Mouse (Mus musculus) CH12.LX (cell line): ENCODE data around the gene Npffr2. TPM values are rescaled to one million over a fixed set of nuclear protein-coding genes. Genes with fewer than 3 reads are reported as not detected.

Experiments
- DNase-seq: peaks from one replicate; pipeline ENCODE4 v3.0.0-alpha.2; 2013; ENCODE audit errors: extremely low read depth
- H3K27ac ChIP-seq: 2 replicates; pipeline ENCODE4 v1.5.1; 2012; ENCODE audit warnings: low read depth, mild to moderate bottlenecking, control low read depth, moderate library complexity; ENCODE audit not compliant: insufficient read depth
- H3K27me3 ChIP-seq: replicated peaks from 2 replicates; pipeline ENCODE3; 2012; ENCODE audit warnings: inconsistent platforms
- H3K36me3 ChIP-seq, 2 experiments: replicated peaks in 1 of 2; 2 replicates each; pipeline versions ENCODE3 to v1.6.1; 2012; ENCODE audit warnings: inconsistent platforms in 1 of 2, low read length in 1 of 2, mild to moderate bottlenecking in 1 of 2, mixed read lengths in 1 of 2, moderate library complexity in 1 of 2; ENCODE audit not compliant: control insufficient read depth in 1 of 2, insufficient read depth in 1 of 2
- H3K4me1 ChIP-seq, 2 experiments: 2 replicates each; pipeline ENCODE4 v1.6.1; 2012; ENCODE audit warnings: inconsistent platforms in 1 of 2, moderate library complexity in 1 of 2; ENCODE audit not compliant: insufficient read depth in 2 of 2, control insufficient read depth in 1 of 2
- H3K4me2 ChIP-seq: 2 replicates; pipeline ENCODE4 v1.6.1; 2012; ENCODE audit warnings: low read depth, mild to moderate bottlenecking, control low read depth; ENCODE audit not compliant: poor library complexity, insufficient read depth, severe bottlenecking
- H3K4me3 ChIP-seq, 3 experiments: fragments of 150-350 bp in 1 of 3; sonication (generic) in 1 of 3; replicated peaks in 1 of 3; 2 replicates each; pipeline versions ENCODE3 to v1.5.1; 2011 to 2012; ENCODE audit warnings: low read depth in 2 of 3, low read length in 2 of 3, mild to moderate bottlenecking in 2 of 3, moderate library complexity in 2 of 3, control low read depth in 1 of 3, improper control_type of control experiment in 1 of 3, inconsistent platforms in 1 of 3, mixed read lengths in 1 of 3; ENCODE audit not compliant: poor library complexity in 1 of 3
- H3K79me2 ChIP-seq: replicated peaks from 2 replicates; pipeline ENCODE4 v1.6.1; 2012; ENCODE audit warnings: mild to moderate bottlenecking, moderate library complexity; ENCODE audit not compliant: control insufficient read depth, poor library complexity, insufficient read depth, severe bottlenecking; ENCODE audit errors: extremely low read depth
- H3K9ac ChIP-seq: 2 replicates; pipeline ENCODE4 v1.6.1; 2012; ENCODE audit warnings: low read depth, mild to moderate bottlenecking, control low read depth, moderate library complexity; ENCODE audit not compliant: insufficient read depth
- H3K9me3 ChIP-seq: replicated peaks from 2 replicates; pipeline ENCODE3; 2012; ENCODE audit warnings: low read length, inconsistent platforms, mixed read lengths
- BHLHE40 ChIP-seq: IDR thresholded peaks from 2 replicates; pipeline ENCODE4 v1.6.1; 2011; ENCODE audit warnings: mild to moderate bottlenecking, low read depth, low read length, improper control_type of control experiment
- CHD1 ChIP-seq: IDR thresholded peaks from 2 replicates; pipeline ENCODE4 v1.6.1; 2012; ENCODE audit warnings: low read depth, low read length, improper control_type of control experiment, inconsistent platforms
- CTCF ChIP-seq, 2 experiments: IDR thresholded peaks in 1 of 2; conservative IDR thresholded peaks in 1 of 2; 2 replicates each; pipeline ENCODE4 v1.5.1; 2011 to 2012; ENCODE audit warnings: low read depth in 2 of 2, low read length in 2 of 2, improper control_type of control experiment in 1 of 2, inconsistent platforms in 1 of 2, mild to moderate bottlenecking in 1 of 2, moderate library complexity in 1 of 2
- E2F4 ChIP-seq: IDR thresholded peaks from 2 replicates; pipeline ENCODE4 v1.6.1; 2011; ENCODE audit warnings: low read depth, low read length, improper control_type of control experiment; ENCODE audit not compliant: insufficient replicate concordance
- ELF1 ChIP-seq: IDR thresholded peaks from 2 replicates; pipeline ENCODE4 v1.6.1; 2014; ENCODE audit warnings: low read depth, mild to moderate bottlenecking, inconsistent platforms, low read length, improper control_type of control experiment
- HCFC1 ChIP-seq: IDR thresholded peaks from 2 replicates; pipeline ENCODE4 v1.6.1; 2012; ENCODE audit warnings: low read depth, mild to moderate bottlenecking, inconsistent platforms, low read length, improper control_type of control experiment
- IRF4 ChIP-seq: IDR thresholded peaks from 2 replicates; pipeline ENCODE4 v1.6.1; 2014; ENCODE audit warnings: low read depth, mild to moderate bottlenecking, inconsistent platforms, low read length, improper control_type of control experiment
- JUN ChIP-seq: IDR thresholded peaks from 2 replicates; pipeline ENCODE4 v1.6.1; 2011; ENCODE audit warnings: low read depth, mild to moderate bottlenecking, low read length, improper control_type of control experiment, moderate library complexity; ENCODE audit not compliant: insufficient read depth
- JUND ChIP-seq: conservative IDR thresholded peaks from 2 replicates; pipeline ENCODE4 v1.6.1; 2011; ENCODE audit warnings: low read depth, low read length, improper control_type of control experiment
- MAFK ChIP-seq: IDR thresholded peaks from 2 replicates; pipeline ENCODE4 v1.6.1; 2011; ENCODE audit warnings: low read length, improper control_type of control experiment; ENCODE audit not compliant: insufficient replicate concordance
- MEF2A ChIP-seq: IDR thresholded peaks from 2 replicates; pipeline ENCODE4 v1.6.1; 2014; ENCODE audit warnings: low read depth, mild to moderate bottlenecking, inconsistent platforms, low read length, improper control_type of control experiment, borderline replicate concordance
- MXI1 ChIP-seq: IDR thresholded peaks from 2 replicates; pipeline ENCODE4 v1.6.1; 2011; ENCODE audit warnings: mild to moderate bottlenecking, low read depth, low read length, improper control_type of control experiment
- MYC ChIP-seq: IDR thresholded peaks from 2 replicates; pipeline ENCODE4 v1.6.1; 2011; ENCODE audit warnings: low read depth, mild to moderate bottlenecking, improper control_type of control experiment, low read length
- PAX5 ChIP-seq: IDR thresholded peaks from 2 replicates; pipeline ENCODE4 v1.6.1; 2012; ENCODE audit warnings: low read length, inconsistent platforms, mixed read lengths
- POLR2A ChIP-seq: IDR thresholded peaks from 2 replicates; pipeline ENCODE4 v1.6.1; 2011; ENCODE audit warnings: low read depth, mild to moderate bottlenecking, improper control_type of control experiment, low read length
- POLR2AphosphoS2 ChIP-seq: IDR thresholded peaks from 2 replicates; pipeline ENCODE4 v1.6.1; 2011; ENCODE audit warnings: low read depth, low read length, improper control_type of control experiment
- RAD21 ChIP-seq: IDR thresholded peaks from 2 replicates; pipeline ENCODE4 v1.6.1; 2011; ENCODE audit warnings: low read depth, mild to moderate bottlenecking, low read length, improper control_type of control experiment, moderate library complexity
- RCOR1 ChIP-seq: conservative IDR thresholded peaks from 2 replicates; pipeline ENCODE4 v1.6.1; 2012; ENCODE audit warnings: low read depth, mild to moderate bottlenecking, inconsistent platforms, low read length, improper control_type of control experiment
- SMC3 ChIP-seq: IDR thresholded peaks from 2 replicates; pipeline ENCODE4 v1.6.1; 2011; ENCODE audit warnings: low read depth, low read length, improper control_type of control experiment
- TBP ChIP-seq: conservative IDR thresholded peaks from 2 replicates; pipeline ENCODE4 v1.6.1; 2011; ENCODE audit warnings: low read depth, low read length, improper control_type of control experiment
- USF1 ChIP-seq: IDR thresholded peaks from 2 replicates; pipeline ENCODE4 v1.6.1; 2014; ENCODE audit warnings: low read depth, mild to moderate bottlenecking, inconsistent platforms, low read length, improper control_type of control experiment
- USF2 ChIP-seq: conservative IDR thresholded peaks from 2 replicates; pipeline ENCODE4 v1.6.1; 2011; ENCODE audit warnings: low read depth, low read length, improper control_type of control experiment
- ZC3H11A ChIP-seq: IDR thresholded peaks from 2 replicates; pipeline ENCODE4 v1.6.1; 2012; ENCODE audit warnings: low read depth, mild to moderate bottlenecking, inconsistent platforms, low read length, improper control_type of control experiment
- ZKSCAN1 ChIP-seq: IDR thresholded peaks from 2 replicates; pipeline ENCODE4 v1.6.1; 2012; ENCODE audit warnings: low read depth, inconsistent platforms, low read length, improper control_type of control experiment, borderline replicate concordance
- dilution Hi-C: fragments of 300-500 bp; cut with MboI; formaldehyde crosslinking; loops from 2 replicates; pipeline ENCODE4 v1.14.3; 2020; ENCODE audit warnings: low sequenced_read_pairs; ENCODE audit not compliant: extremely low pct_unique_long_range_greater_than_20kb, extremely low pct_ligation_motif_present
- in situ Hi-C: fragments of 300-500 bp; cut with MboI; formaldehyde crosslinking; loops from 3 replicates; pipeline ENCODE4 v1.14.3; 2019; ENCODE audit warnings: low sequenced_read_pairs, low pct_ligation_motif_present, low pct_unique_long_range_greater_than_20kb, mixed read lengths
- polyA plus RNA-seq: library from polyadenylated mRNA; unstranded; fragments of >175 nt; gene quantifications from 2 replicates; pipeline ENCODE4 v1.2.1, GENCODE M21; 2012; ENCODE audit warnings: low read depth; ENCODE audit not compliant: insufficient read length
- total RNA-seq, 2 experiments: library from RNA; depleted of rRNA; stranded (reverse); fragments of 300-350 nt in 1 of 2; fragments of >200 nt in 1 of 2; gene quantifications; 2 replicates each; pipeline ENCODE4 v1.2.3; 2012 to 2014

The Npffr2 gene
- total and polyA plus RNA-seq, 3 experiments = not detected

DNA sequence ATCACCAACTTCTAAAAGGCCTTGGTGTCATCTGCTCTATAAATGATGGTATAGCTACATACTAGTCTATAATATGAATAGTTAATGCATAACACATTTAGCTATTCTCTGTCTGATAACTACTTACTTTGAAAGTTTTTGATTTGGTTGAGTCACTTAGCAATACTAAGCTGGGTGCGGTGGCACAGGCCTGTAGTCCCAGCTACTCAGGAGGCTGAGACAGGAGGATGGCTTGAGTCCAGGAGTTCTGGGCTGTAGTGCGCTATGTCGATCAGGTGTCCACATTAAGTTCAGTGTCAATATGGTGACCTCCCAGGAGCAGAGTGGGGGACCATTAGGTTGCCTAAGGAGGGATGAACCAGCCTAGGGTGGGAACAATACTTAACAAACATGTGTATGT is 8.8 kb downstream of the Npffr2 start:
- in situ Hi-C loops = no loop called here
- Histone ChIP-seq H3K27ac (no peak overlapping the region), H3K79me2 (no peaks in the 10 kb centered on the region), H3K9ac (no peak overlapping the region), H3K4me1 (no peaks in the 10 kb centered on the region), H3K4me3 (no peak overlapping the region), H3K36me3 (no peaks in the 10 kb centered on the region), H3K9me3 (no peaks in the 10 kb centered on the region), H3K27me3 (no peaks in the 10 kb centered on the region), H3K4me2 (no peak overlapping the region)
- dilution Hi-C loops = no loop called here
- TF ChIP-seq ELF1 (no peak), HCFC1 (no peak), ZC3H11A (no peak), TBP (no peak), IRF4 (no peak), JUN (no peak), MXI1 (no peak)
- no peak for DNase-seq

DNA sequence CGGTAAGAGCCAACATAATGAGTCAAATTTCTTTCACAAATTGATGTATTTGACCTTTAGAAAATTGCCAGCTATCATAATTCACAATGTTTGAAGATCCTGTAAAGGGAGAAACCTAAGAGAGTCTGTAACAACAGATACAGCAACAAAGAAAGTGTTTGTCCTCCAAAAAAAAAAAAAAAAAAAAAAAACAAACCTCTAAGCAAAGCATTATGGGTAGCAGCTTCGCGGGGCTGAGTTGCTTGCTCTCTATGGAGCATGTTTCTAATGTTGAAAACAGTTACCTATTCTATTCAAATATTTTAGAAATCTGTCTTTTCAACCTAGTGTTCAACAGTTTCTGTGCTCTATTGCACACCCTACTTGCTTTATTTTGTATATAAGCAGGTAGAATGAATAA is 15.2 kb downstream of the Npffr2 start:
- in situ Hi-C loops = no loop called here
- no peak for TF ChIP-seq ZC3H11A
- TF ChIP-seq USF2 = no peak
- no peak for TF ChIP-seq POLR2AphosphoS2
- no peak for TF ChIP-seq ZKSCAN1
- no peak for TF ChIP-seq IRF4
- no peak for TF ChIP-seq MYC
- TF ChIP-seq POLR2A = no peak
- TF ChIP-seq RCOR1 = no peak
- TF ChIP-seq TBP = no peak
- no peak for TF ChIP-seq BHLHE40
- TF ChIP-seq, all 38 proteins: peak for 0
- Histone ChIP-seq H3K27ac (no peak overlapping the region), H3K27me3 (no peaks in the 10 kb centered on the region), H3K4me1 (no peaks in the 10 kb centered on the region), H3K4me2 (no peak overlapping the region), H3K4me3 (no peak overlapping the region), H3K36me3 (no peaks in the 10 kb centered on the region), H3K79me2 (no peaks in the 10 kb centered on the region), H3K9ac (no peak overlapping the region), H3K9me3 (no peaks in the 10 kb centered on the region)
- no peak for DNase-seq
- dilution Hi-C loops = no loop called here

GRCm38 (mm10) chr5:89543476-89543875 is 16.2 kb downstream of the Npffr2 start:
- Histone ChIP-seq H3K4me3 (no peak overlapping the region), H3K9ac (no peak overlapping the region), H3K9me3 (no peaks in the 10 kb centered on the region), H3K4me1 (no peaks in the 10 kb centered on the region), H3K36me3 (no peaks in the 10 kb centered on the region), H3K27me3 (no peaks in the 10 kb centered on the region), H3K27ac (no peak overlapping the region), H3K79me2 (no peaks in the 10 kb centered on the region), H3K4me2 (no peak overlapping the region)
- dilution Hi-C loops = no loop called here
- in situ Hi-C loops = no loop called here
- no peak for TF ChIP-seq USF1
- TF ChIP-seq USF2 = no peak
- peak; percentile 39 for TF ChIP-seq SMC3
- no peak for TF ChIP-seq POLR2AphosphoS2
- TF ChIP-seq BHLHE40 = no peak
- no peak for TF ChIP-seq CHD1
- TF ChIP-seq HCFC1 = no peak
- peak; percentile 23 for TF ChIP-seq RAD21
- TF ChIP-seq ELF1 = no peak
- TF ChIP-seq MEF2A = no peak
- TF ChIP-seq E2F4 = no peak
- no peak for TF ChIP-seq JUND
- TF ChIP-seq PAX5 = no peak
- TF ChIP-seq CTCF (conservative IDR thresholded peaks at IDR 0.05 in 1 of 2, IDR thresholded peaks at IDR 0.05 in 1 of 2; ENCODE audit: low read depth in 2 of 2, low read length in 2 of 2) = peak; percentile 46 to 64
- no peak for TF ChIP-seq MAFK
- peak; percentile 61 for DNase-seq
